In the genomic region with DNA sequence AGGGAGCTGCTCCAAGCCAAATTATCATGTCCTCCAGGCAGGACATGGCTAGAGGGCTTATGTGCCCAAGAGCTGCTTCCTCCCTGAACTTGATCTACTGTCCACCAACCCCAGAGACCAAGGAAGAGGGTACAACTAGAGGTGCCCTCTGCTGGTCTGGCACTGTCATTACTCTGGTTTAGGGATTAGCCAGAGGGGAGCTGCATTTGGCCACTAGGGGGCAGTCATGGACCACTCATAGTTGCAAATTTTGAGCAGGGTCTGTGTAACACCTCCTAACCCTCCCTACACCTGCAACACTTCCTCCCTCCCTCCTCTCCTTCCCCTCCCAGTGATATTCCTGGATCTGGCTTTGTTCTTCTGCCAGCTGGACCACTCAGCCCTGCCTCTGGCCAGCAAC, we compare ENCODE assay signal across 9 mouse cellular contexts. TPM values are rescaled to one million over a fixed set of nuclear protein-coding genes. Genes with fewer than 3 reads are reported as not detected.
DNase-seq lines count a peak whose midpoint lies in the region; ATAC-seq and TF ChIP-seq lines count a peak whose summit lies in the region.
"Had no signal": no experiment of that assay in that cellular context is flagged by ENCODE, and none has a peak within 500 bp of the region (broad histone marks: within the 10 kb centered on the region; RNA-seq: fewer than 3 reads in every experiment).

No protein-coding gene starts in this region.

- H3K27ac ChIP-seq in forebrain, embryonic 16.5 days (ENCODE audit: low read length) = no peak overlapping the region
- no peak overlapping the region for H3K27ac ChIP-seq in hindbrain, embryonic 11.5 days (ENCODE audit: low read depth, low read length)
- H3K27ac ChIP-seq: limb, embryonic 12.5 days had no signal

- TF ChIP-seq CTCF in G1E (IDR thresholded peaks at IDR 0.05; ENCODE audit: low read depth, low read length) = peak; percentile 99

- DNase-seq in G1E (ENCODE audit: low spot score) = peak; percentile 63
- DNase-seq in hindbrain, embryonic 11.5 days (ENCODE audit: low spot score) = peak; percentile 93
- DNase-seq in layer of hippocampus, postnatal 10 days (ENCODE audit: low spot score in 2 of 2) = peak; percentile 94 to 95
- peak; percentile 91 for DNase-seq in lung, postnatal 14 days
- DNase-seq in retina, embryonic 14.5 days (ENCODE audit: low spot score) = peak; percentile 96
- peak; percentile 78 to 81 for DNase-seq in thymus, postnatal 36 days

- H3K9me3 ChIP-seq in G1E (replicated peaks) = no peaks in the 10 kb centered on the region
- H3K9me3 ChIP-seq in forebrain, embryonic 16.5 days (ENCODE audit: control insufficient read depth, low read length) = no peaks in the 10 kb centered on the region
- no peaks in the 10 kb centered on the region for H3K9me3 ChIP-seq in hindbrain, embryonic 11.5 days (ENCODE audit: control insufficient read depth, low read length)
- H3K9me3 ChIP-seq: limb, embryonic 12.5 days had no signal

- no peak overlapping the region for H3K4me2 ChIP-seq in forebrain, embryonic 16.5 days (ENCODE audit: low read length)
- no peak overlapping the region for H3K4me2 ChIP-seq in hindbrain, embryonic 11.5 days (replicated peaks; ENCODE audit: low read depth, low read length)
- H3K4me2 ChIP-seq: limb, embryonic 12.5 days had no signal

- H3K4me1 ChIP-seq in G1E (ENCODE audit: insufficient read depth, low read depth, low read length) = peaks cover 41% of the 10 kb centered on the region
- peaks cover 22% of the 10 kb centered on the region for H3K4me1 ChIP-seq in forebrain, embryonic 16.5 days (replicated peaks; ENCODE audit: control insufficient read depth, insufficient read depth, low read length)
- peaks cover 16% of the 10 kb centered on the region for H3K4me1 ChIP-seq in hindbrain, embryonic 11.5 days (replicated peaks; ENCODE audit: control insufficient read depth, insufficient read depth, low read length)

- H3K36me3 ChIP-seq in G1E (replicated peaks) = peaks cover 53% of the 10 kb centered on the region
- H3K36me3 ChIP-seq in forebrain, embryonic 16.5 days (ENCODE audit: control insufficient read depth, insufficient read depth) = no peaks in the 10 kb centered on the region
- no peaks in the 10 kb centered on the region for H3K36me3 ChIP-seq in hindbrain, embryonic 11.5 days (ENCODE audit: control insufficient read depth, insufficient read depth, low read length)

- H3K4me3 ChIP-seq in G1E (ENCODE audit: low read depth, low read length) = no peak overlapping the region
- no peak overlapping the region for H3K4me3 ChIP-seq in forebrain, embryonic 16.5 days (replicated peaks; ENCODE audit: low read length)
- no peak overlapping the region for H3K4me3 ChIP-seq in hindbrain, embryonic 11.5 days (ENCODE audit: low read depth, low read length)
- H3K4me3 ChIP-seq: limb, embryonic 12.5 days had no signal

- no peak overlapping the region for H3K9ac ChIP-seq in forebrain, embryonic 16.5 days (replicated peaks; ENCODE audit: low read depth, low read length)
- no peak overlapping the region for H3K9ac ChIP-seq in hindbrain, embryonic 11.5 days (ENCODE audit: low read depth, low read length)
- H3K9ac ChIP-seq: limb, embryonic 12.5 days had no signal

- ATAC-seq in G1E (ENCODE audit: extremely low read depth, insufficient number of reproducible peaks, low FRiP score, poor library complexity, severe bottlenecking) = peak; percentile 18; the same call in 1 of the 2 replicates
- ATAC-seq in cerebellum, adult (ENCODE audit: insufficient number of reproducible peaks, low FRiP score, low TSS enrichment) = 0 out of 2 replicates have a peak, but pooled peaks have one; percentile 41
- peak; percentile 49 for ATAC-seq in forebrain, embryonic 16.5 days
- ATAC-seq in hindbrain, embryonic 11.5 days (ENCODE audit: low FRiP score) = peak; percentile 58; the same call in 1 of the 2 replicates

- peaks cover 9% of the 10 kb centered on the region for H3K27me3 ChIP-seq in G1E (ENCODE audit: insufficient read depth, low read length)
- no peaks in the 10 kb centered on the region for H3K27me3 ChIP-seq in forebrain, embryonic 16.5 days (replicated peaks; ENCODE audit: control insufficient read depth, insufficient read depth, low read length)
- H3K27me3 ChIP-seq in hindbrain, embryonic 11.5 days (ENCODE audit: control insufficient read depth, insufficient read depth, low read length) = peaks cover 2% of the 10 kb centered on the region

RNA-seq across cellular contexts. Expression of a gene that starts 2.1 kb away (rescaled TPM):
- total RNA-seq in G1E (2014; fragmentation: Nextera tagmentation) (not detected in 2 replicates), G1E (2017) (not detected in 2 replicates)
- 0.02 and 0.03 TPM in 2 replicates for polyA plus RNA-seq in G1E (2012)
- not detected in 2 replicates for polyA plus RNA-seq in forebrain, embryonic 16.5 days (2015; fragmentation: Nextera tagmentation; extraction: Ambion mirVana)
- 0.99 TPM in 1 of 2 replicates, not detected in the other for polyA plus RNA-seq in hindbrain, embryonic 11.5 days (2014; fragmentation: Nextera tagmentation; extraction: Ambion mirVana)
- total RNA-seq in layer of hippocampus, postnatal 10 days (2021) = 1 to 10 TPM in 1 of 2 experiments, not detected in 1; 1.7 TPM
- polyA plus RNA-seq: limb, embryonic 12.5 days had no signal

RNA-seq across cellular contexts. Expression of a gene that starts 8.7 kb away (rescaled TPM):
- total RNA-seq in G1E (2014; fragmentation: Nextera tagmentation) (not detected in 2 replicates), G1E (2017) (0.12 and 0.55 TPM in 2 replicates)
- not detected in 2 replicates for polyA plus RNA-seq in G1E (2012)
- polyA plus RNA-seq in forebrain, embryonic 16.5 days (2015; fragmentation: Nextera tagmentation; extraction: Ambion mirVana) = 55.9 and 58.6 TPM in 2 replicates
- 14.4 and 17.8 TPM in 2 replicates for polyA plus RNA-seq in hindbrain, embryonic 11.5 days (2014; fragmentation: Nextera tagmentation; extraction: Ambion mirVana)
- total RNA-seq in layer of hippocampus, postnatal 10 days (2021) = 100 to 1,000 TPM; 197 to 215 TPM

Comparison
In these comparisons a context has a peak if more than half of its experiments do, and no peak if none do; other contexts are left out.
1. RNA of a gene that starts 8.7 kb away (polyA plus RNA-seq): 55.9 to 58.6 TPM in forebrain, embryonic 16.5 days and 14.4 to 17.8 TPM in hindbrain, embryonic 11.5 days; not detected in G1E; every median in the first group is over 10 times any median in the second.
2. Peak in every context shown above with its lines, with median percentiles within 50 percentile points of each other: ATAC-seq and DNase-seq.